Mouse (Mus musculus) ES-E14 (cell line): ENCODE data around the gene Lcat. TPM values are rescaled to one million over a fixed set of nuclear protein-coding genes. Genes with fewer than 3 reads are reported as not detected.
A peak's percentile ranks its signal among the peaks of the same experiment; 100 is the strongest.

Experiments used
- DNase-seq: peaks from one replicate; pipeline ENCODE4 v3.0.0-alpha.2; 2013; ENCODE audit warnings: low read depth, low spot score
- H3K27ac ChIP-seq: 2 replicates; pipeline ENCODE4 v1.5.1; 2012; ENCODE audit warnings: low read depth, mild to moderate bottlenecking, low read length, moderate library complexity, mixed read lengths; ENCODE audit not compliant: poor library complexity, insufficient read depth, severe bottlenecking
- H3K36me3 ChIP-seq: 2 replicates; pipeline ENCODE4 v1.6.1; 2012; ENCODE audit warnings: mild to moderate bottlenecking, low read length, moderate library complexity, mixed read lengths; ENCODE audit not compliant: control insufficient read depth, poor library complexity, insufficient read depth, severe bottlenecking
- H3K4me1 ChIP-seq, 2 experiments: fragments of 150-350 bp in 1 of 2; sonication (generic) in 1 of 2; 2 replicates each; pipeline ENCODE4 v1.6.1; 2012; ENCODE audit warnings: low read length in 2 of 2, mild to moderate bottlenecking in 1 of 2, mixed read lengths in 1 of 2; ENCODE audit not compliant: control insufficient read depth in 2 of 2, insufficient read depth in 2 of 2, poor library complexity in 1 of 2
- H3K4me3 ChIP-seq, 2 experiments: fragments of 150-350 bp in 1 of 2; sonication (generic) in 1 of 2; 2 replicates each; pipeline ENCODE4 v1.5.1; 2012; ENCODE audit warnings: low read length in 2 of 2, low read depth in 1 of 2, mild to moderate bottlenecking in 1 of 2, mixed read lengths in 1 of 2; ENCODE audit not compliant: insufficient read depth in 1 of 2, poor library complexity in 1 of 2, severe bottlenecking in 1 of 2
- H3K9ac ChIP-seq: 2 replicates; pipeline ENCODE4 v1.6.1; 2012; ENCODE audit warnings: low read depth, mild to moderate bottlenecking, low read length, mixed read lengths; ENCODE audit not compliant: poor library complexity, insufficient read depth, severe bottlenecking
- H3K9me3 ChIP-seq: fragments of 150-350 bp; sonication (generic); 2 replicates; pipeline ENCODE4 v1.6.1; 2012; ENCODE audit warnings: low read depth, mild to moderate bottlenecking, low read length; ENCODE audit not compliant: control insufficient read depth, insufficient read depth
- CHD2 ChIP-seq: IDR thresholded peaks from 2 replicates; pipeline ENCODE4 v1.6.1; 2014; ENCODE audit warnings: mild to moderate bottlenecking, low read depth, low read length, inconsistent platforms
- HCFC1 ChIP-seq: IDR thresholded peaks from 2 replicates; pipeline ENCODE4 v1.6.1; 2012; ENCODE audit warnings: low read length, inconsistent platforms, borderline replicate concordance; ENCODE audit not compliant: insufficient read depth
- MAFK ChIP-seq: IDR thresholded peaks from 2 replicates; pipeline ENCODE4 v1.6.1; 2014; ENCODE audit warnings: mild to moderate bottlenecking, low read depth, low read length, inconsistent platforms; ENCODE audit not compliant: insufficient read depth
- ZC3H11A ChIP-seq: IDR thresholded peaks from 2 replicates; pipeline ENCODE4 v1.6.1; 2012; ENCODE audit warnings: low read depth, mild to moderate bottlenecking, inconsistent platforms, low read length, borderline replicate concordance
- ZNF384 ChIP-seq: IDR thresholded peaks from 2 replicates; pipeline ENCODE4 v1.6.1; 2012; ENCODE audit warnings: low read depth, low read length, inconsistent platforms
- in situ Hi-C, 2 experiments: fragments of 600-800 bp; cut with MboI; formaldehyde crosslinking; loops; one replicate each; pipeline ENCODE4 v1.15.1; 2025; ENCODE audit warnings: low sequenced_read_pairs in 2 of 2, inconsistent platforms in 1 of 2; ENCODE audit not compliant: unreplicated experiment in 2 of 2
- total RNA-seq: library from RNA; depleted of rRNA; stranded (reverse); fragments of 300-350 nt; gene quantifications from 2 replicates; pipeline ENCODE4 v1.2.3, GENCODE M21; 2012

The Lcat gene
- total RNA-seq, 1 experiment, result 2.4 TPM

DNA sequence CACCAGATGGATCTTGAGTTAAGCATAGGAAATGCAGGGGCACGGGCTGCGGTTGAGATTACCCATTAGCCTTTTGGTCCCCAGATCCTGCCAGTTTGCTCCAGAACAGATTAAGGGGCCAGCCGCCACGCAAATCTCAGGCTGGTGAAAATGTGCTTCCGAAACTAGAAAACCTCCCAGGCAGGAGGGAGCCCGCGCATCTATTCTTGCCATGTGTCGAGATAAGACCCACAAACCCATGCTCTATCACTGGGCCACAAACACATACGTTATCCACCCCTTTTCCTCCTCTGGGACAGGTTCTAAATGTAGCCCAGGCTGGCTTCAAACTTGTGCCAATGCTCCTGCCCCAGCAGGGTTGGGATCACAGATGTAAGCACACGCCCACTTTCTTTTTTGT is 18.4 kb upstream of the Lcat start:
- DNase-seq, result no peak
- no peak for TF ChIP-seq HCFC1
- TF ChIP-seq MAFK, result no peak
- no peak for TF ChIP-seq ZC3H11A
- TF ChIP-seq CHD2, result no peak
- TF ChIP-seq ZNF384, result no peak
- Histone ChIP-seq H3K4me1 (peaks cover 16 to 36% of the 10 kb centered on the region in 2 experiments; a peak in 3 of 4 replicates), H3K9me3 (no peaks in the 10 kb centered on the region), H3K9ac (no peak overlapping the region), H3K4me3 (peak overlapping the region; percentile 16 to 41; a peak in 2 of 4 replicates), H3K36me3 (peaks cover 15% of the 10 kb centered on the region; the same call in 1 of the 2 replicates), H3K27ac (no peak overlapping the region)
- in situ Hi-C loops, result no loop called here

DNA sequence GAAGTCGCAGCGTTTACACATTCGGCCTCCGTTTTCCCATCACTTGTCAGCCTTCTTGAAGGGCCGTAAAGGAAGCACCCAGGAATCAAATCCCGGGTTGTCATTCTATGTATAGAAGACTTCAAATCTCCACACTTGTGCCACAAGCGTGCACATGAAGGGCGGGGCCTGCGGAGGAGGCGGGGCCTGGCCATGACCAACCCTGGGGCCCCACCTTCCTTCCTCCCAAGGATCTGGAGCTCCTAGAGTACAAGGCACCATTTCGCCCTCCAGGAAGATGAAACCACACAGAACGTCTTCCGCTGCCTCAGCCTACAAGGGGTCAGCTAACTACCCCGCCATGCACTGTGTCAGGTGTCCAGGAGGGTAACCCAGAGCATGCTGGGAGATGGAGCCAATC is 17.9 kb upstream of the Lcat start:
- DNase-seq, result no peak
- Histone ChIP-seq H3K4me1 (peaks cover 16 to 36% of the 10 kb centered on the region in 2 experiments; a peak in 3 of 4 replicates), H3K9me3 (no peaks in the 10 kb centered on the region), H3K27ac (no peak overlapping the region), H3K9ac (no peak overlapping the region), H3K4me3 (peak overlapping the region; percentile 16 to 41; a peak in 3 of 4 replicates), H3K36me3 (peaks cover 15% of the 10 kb centered on the region; the same call in 1 of the 2 replicates)
- TF ChIP-seq ZC3H11A, result no peak
- TF ChIP-seq CHD2, result no peak
- no peak for TF ChIP-seq HCFC1
- TF ChIP-seq MAFK, result no peak
- no peak for TF ChIP-seq ZNF384
- in situ Hi-C loops, result no loop called here

DNA sequence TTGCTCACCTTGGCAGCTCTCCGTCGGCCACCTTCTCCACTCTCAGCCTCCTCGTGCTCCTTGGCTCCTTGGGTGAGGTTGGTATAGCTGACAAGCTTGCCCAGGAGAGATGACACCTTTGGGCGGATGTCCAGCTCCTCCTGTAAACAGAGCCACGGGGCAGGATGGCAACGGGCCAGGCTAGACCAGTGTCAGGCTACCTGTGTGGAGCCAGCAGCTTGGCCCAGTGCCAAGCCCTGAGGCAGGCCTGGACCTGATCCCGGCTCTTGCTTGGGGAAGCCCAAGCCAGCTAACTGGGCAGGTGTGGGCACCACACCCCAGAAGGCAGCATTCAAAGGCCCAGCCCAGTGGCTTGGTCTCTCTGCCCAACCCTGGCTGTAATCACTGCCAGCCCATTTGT is 16.2 kb upstream of the Lcat start:
- DNase-seq, result no peak
- Histone ChIP-seq H3K27ac (no peak overlapping the region), H3K4me3 (no peak overlapping the region), H3K4me1 (peaks cover 13 to 31% of the 10 kb centered on the region in 2 experiments; a peak in 3 of 4 replicates), H3K9ac (no peak overlapping the region), H3K36me3 (peaks cover 22% of the 10 kb centered on the region), H3K9me3 (no peaks in the 10 kb centered on the region)
- TF ChIP-seq ZNF384, result no peak
- no peak for TF ChIP-seq HCFC1
- no peak for TF ChIP-seq ZC3H11A
- TF ChIP-seq CHD2, result no peak
- no peak for TF ChIP-seq MAFK
- in situ Hi-C loops, result no loop called here

DNA sequence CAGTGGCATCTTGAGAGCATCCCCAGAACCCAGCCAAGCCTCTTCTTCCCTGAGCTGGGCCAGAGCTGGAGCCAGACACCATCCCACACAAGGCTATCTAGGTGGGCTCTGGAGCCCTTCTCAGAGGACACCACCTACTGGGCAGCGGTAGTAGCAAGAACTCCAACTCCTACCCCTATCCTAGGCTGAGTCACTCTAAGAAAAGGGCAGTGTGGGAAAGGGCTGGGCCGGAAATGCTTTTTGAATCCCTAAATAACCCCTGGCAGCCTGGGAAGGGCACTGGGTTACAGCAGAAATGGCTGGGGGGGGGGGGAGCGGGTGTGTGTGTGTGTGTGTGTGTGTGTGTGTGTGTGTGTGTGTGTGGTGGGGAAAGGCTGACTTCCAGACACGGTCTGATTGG is 14.6 kb upstream of the Lcat start:
- Histone ChIP-seq H3K4me3 (no peak overlapping the region), H3K4me1 (peaks cover 9 to 16% of the 10 kb centered on the region in 2 experiments; a peak in 3 of 4 replicates), H3K9ac (no peak overlapping the region), H3K9me3 (no peaks in the 10 kb centered on the region), H3K27ac (no peak overlapping the region), H3K36me3 (peaks cover 30% of the 10 kb centered on the region)
- no peak for TF ChIP-seq ZNF384
- no peak for TF ChIP-seq CHD2
- TF ChIP-seq ZC3H11A, result no peak
- no peak for TF ChIP-seq MAFK
- no peak for TF ChIP-seq HCFC1
- in situ Hi-C loops, result no loop called here
- no peak for DNase-seq

DNA sequence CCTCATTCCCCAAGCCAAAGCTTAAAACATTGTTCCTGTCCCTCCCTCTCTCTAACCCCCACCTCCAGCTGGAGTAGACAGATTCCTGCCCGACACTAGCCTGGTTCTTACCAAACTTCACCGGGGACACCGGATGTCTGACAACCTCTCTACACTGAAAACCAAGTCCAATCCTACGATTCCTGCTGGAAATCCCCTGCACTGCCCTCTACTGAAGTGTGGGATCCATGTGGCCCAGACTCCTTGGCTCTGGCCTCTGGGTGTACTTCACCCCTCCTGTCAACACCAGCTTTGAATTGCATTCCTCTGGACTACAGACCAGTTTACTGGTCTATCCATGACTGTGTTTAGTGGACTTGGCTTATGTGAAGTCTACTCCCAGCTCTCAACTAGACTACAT is 13.4 kb upstream of the Lcat start:
- Histone ChIP-seq H3K36me3 (peaks cover 36% of the 10 kb centered on the region), H3K9ac (no peak overlapping the region), H3K4me1 (peaks cover 0 to 6% of the 10 kb centered on the region in 2 experiments; a peak in 1 of 4 replicates), H3K9me3 (no peaks in the 10 kb centered on the region), H3K4me3 (no peak overlapping the region), H3K27ac (no peak overlapping the region; the same call in 1 of the 2 replicates)
- DNase-seq, result no peak
- in situ Hi-C loops, result no loop called here
- no peak for TF ChIP-seq HCFC1
